Mouse (Mus musculus) forebrain, postnatal 0 days (tissue): ENCODE results near the gene Gtf2ird2. TPM values are rescaled to one million over a fixed set of nuclear protein-coding genes. Genes with fewer than 3 reads are reported as not detected.

Experiments
- ATAC-seq: fragments of 200-750 bp; cut with Nextera tagmentation; 2 replicates; pipeline ENCODE4 v1.8.0; 2017; ENCODE audit warnings: mild to moderate bottlenecking, moderate library complexity
- DNase-seq: peaks from one replicate; pipeline ENCODE4 v3.0.0-alpha.2; 2015
- H3K27ac ChIP-seq: fragments of 300-500 bp; sonication (generic); 2 replicates; pipeline ENCODE4 v1.5.1; 2014; ENCODE audit warnings: low read depth, mild to moderate bottlenecking, antibody characterized with exemption, low read length, moderate library complexity, mixed read lengths
- H3K27me3 ChIP-seq: fragments of 300-500 bp; sonication (generic); 2 replicates; pipeline ENCODE4 v1.6.1; 2014; ENCODE audit warnings: mild to moderate bottlenecking, low read length, mixed read lengths; ENCODE audit not compliant: insufficient read depth
- H3K36me3 ChIP-seq: fragments of 300-500 bp; sonication (generic); 2 replicates; pipeline ENCODE4 v1.6.1; 2014; ENCODE audit warnings: mild to moderate bottlenecking, moderate library complexity; ENCODE audit not compliant: insufficient read depth
- H3K4me1 ChIP-seq: fragments of 300-500 bp; sonication (generic); 2 replicates; pipeline ENCODE4 v1.6.1; 2014; ENCODE audit warnings: antibody characterized with exemption; ENCODE audit not compliant: insufficient read depth
- H3K4me2 ChIP-seq: fragments of 300-500 bp; sonication (generic); 2 replicates; pipeline ENCODE4 v1.6.1; 2014; ENCODE audit warnings: low read depth, mild to moderate bottlenecking, moderate library complexity
- H3K4me3 ChIP-seq: fragments of 300-500 bp; sonication (generic); 2 replicates; pipeline ENCODE4 v1.5.1; 2014; ENCODE audit warnings: low read depth, low read length, mixed read lengths
- H3K9ac ChIP-seq: fragments of 300-500 bp; sonication (generic); 2 replicates; pipeline ENCODE4 v1.6.1; 2014; ENCODE audit warnings: mild to moderate bottlenecking
- H3K9me3 ChIP-seq: fragments of 300-500 bp; sonication (generic); 2 replicates; pipeline ENCODE4 v1.6.1; 2016; ENCODE audit warnings: low read length
- CTCF ChIP-seq: sonication (generic); IDR thresholded peaks from 2 replicates; pipeline ENCODE4 v1.5.1; 2016; ENCODE audit warnings: antibody characterized with exemption, control low read depth, low read depth
- WGBS: fragments of 180-500 bp; shearing (Covaris S2); extraction: QIAGEN DNeasy Blood & Tissue Kit; methylation state at CpG from one replicate; pipeline ENCODE4 v1.1.7; 2014; 5-methylcytosine and 5-hydroxymethylcytosine counted together
- polyA plus RNA-seq: library from polyadenylated mRNA; unstranded; fragments of >200 nt; fragmentation: Nextera tagmentation; extraction: Ambion mirVana; gene quantifications from 2 replicates; pipeline ENCODE4 v1.2.1, GENCODE M21; 2015
- total RNA-seq: library from RNA; depleted of rRNA; stranded (reverse); fragments of >200 nt; gene quantifications from 2 replicates; pipeline ENCODE4 v1.2.3, GENCODE M21; 2014

Gtf2ird2 gene
- total and polyA plus RNA-seq, 2 experiments from 2014 or later = 11.8 to 20.4 TPM

GRCm38 (mm10) chr5:134227574-134228248, 43.9 kb downstream of the Gtf2ird2 start:
- Histone ChIP-seq H3K4me1 (no peaks in the 10 kb centered on the region), H3K9me3 (no peaks in the 10 kb centered on the region), H3K27ac (no peak overlapping the region), H3K9ac (no peak overlapping the region), H3K4me2 (no peak overlapping the region), H3K36me3 (no peaks in the 10 kb centered on the region), H3K27me3 (0 out of 2 replicates have a peak, but pooled peaks cover under 1% of the 10 kb centered on the region), H3K4me3 (no peak overlapping the region)
- DNase-seq (peak; percentile 44), ATAC-seq (no peak)
- 40% methylated on average over 11 of the region's 11 CpGs for WGBS
- TF ChIP-seq CTCF = peak; percentile 56

- ATAC-seq (no peak), DNase-seq (no peak)
- no peaks in the 10 kb centered on the region for H3K27me3 ChIP-seq
- TF ChIP-seq CTCF = no peak
- H3K36me3 ChIP-seq = no peaks in the 10 kb centered on the region
- no peak overlapping the region for H3K9ac ChIP-seq
- H3K4me1 ChIP-seq = no peaks in the 10 kb centered on the region
- H3K4me3 ChIP-seq = no peak overlapping the region
- no peak overlapping the region for H3K27ac ChIP-seq
- 87% methylated on average over 6 of the region's 6 CpGs for WGBS
- H3K4me2 ChIP-seq = no peak overlapping the region
- H3K9me3 ChIP-seq = no peaks in the 10 kb centered on the region
Observed at GRCm38 (mm10) chr5:134228249-134228638, 44.4 kb downstream of the Gtf2ird2 start.

DNA sequence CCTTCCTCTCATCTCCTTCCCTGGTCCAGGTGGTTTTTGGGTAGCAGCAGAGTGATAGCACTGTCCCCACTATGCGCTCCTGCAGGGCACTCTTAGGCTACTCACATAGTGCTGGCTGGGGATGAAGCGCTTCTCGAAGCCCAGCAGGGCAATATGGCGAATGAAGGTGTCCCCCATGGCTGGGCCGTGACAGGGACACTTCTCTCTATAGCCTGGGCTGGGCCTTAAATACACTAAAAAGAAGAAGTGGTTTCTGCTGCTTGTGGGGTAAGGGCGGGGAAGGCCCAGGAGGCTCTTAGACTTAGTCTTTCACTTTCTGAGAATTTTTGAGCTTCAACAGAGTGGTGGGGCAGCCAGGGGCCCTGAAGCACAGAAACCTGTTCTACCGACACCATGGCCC, 45.6 kb downstream of the Gtf2ird2 start, which contains the start of gene Ncf1:
Ncf1 (minus strand) TSS at position 235 of the 400 bp plus-strand sequence.
- no peak within 1 kb of the TSS for H3K9ac ChIP-seq
- H3K27me3 ChIP-seq = no peaks in the 10 kb centered on the region
- no peaks in the 10 kb centered on the region for H3K9me3 ChIP-seq
- DNase-seq = no peak
- WGBS = 93% methylated on average over 7 of the region's 7 CpGs
- H3K36me3 ChIP-seq = no peaks in the 10 kb centered on the region
- H3K4me3 ChIP-seq = no peak within 1 kb of the TSS
- ATAC-seq = no peak
- no peak for TF ChIP-seq CTCF
- no peak within 1 kb of the TSS for H3K27ac ChIP-seq
- H3K4me2 ChIP-seq = no peak within 1 kb of the TSS
- H3K4me1 ChIP-seq = no peaks in the 10 kb centered on the region

- Histone ChIP-seq H3K9ac (no peak overlapping the region), H3K4me1 (0 out of 2 replicates have a peak, but pooled peaks cover 5% of the 10 kb centered on the region), H3K9me3 (no peaks in the 10 kb centered on the region), H3K4me2 (no peak overlapping the region), H3K4me3 (no peak overlapping the region), H3K27me3 (no peaks in the 10 kb centered on the region), H3K27ac (no peak overlapping the region), H3K36me3 (peaks cover 10% of the 10 kb centered on the region)
- no peak for DNase-seq
- WGBS = 77% methylated on average over 5 of the region's 5 CpGs
- ATAC-seq = no peak
- TF ChIP-seq CTCF = no peak
Observed at GRCm38 (mm10) chr5:134231376-134231775, 47.6 kb downstream of the Gtf2ird2 start.

DNA sequence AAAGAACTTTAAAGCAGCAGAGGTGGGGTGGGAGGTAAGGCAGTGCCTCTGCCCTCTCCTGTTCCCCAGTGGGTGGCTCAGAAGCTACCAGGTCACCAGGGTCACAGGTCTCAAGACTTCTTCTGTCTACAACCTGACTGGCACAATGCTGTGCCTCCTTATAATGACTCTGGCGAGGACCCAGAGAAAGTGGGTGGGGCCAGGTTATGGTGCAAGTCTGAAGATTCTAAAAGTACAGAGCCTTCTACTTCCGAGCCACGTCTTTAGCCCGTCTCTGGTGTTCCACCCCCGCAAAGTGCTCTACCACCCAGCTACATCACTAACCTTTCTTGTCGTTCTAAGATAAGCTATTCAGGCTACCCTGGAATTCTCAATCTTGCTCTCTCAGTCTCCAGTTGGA, 48.3 kb downstream of the Gtf2ird2 start:
- Histone ChIP-seq H3K4me1 (0 out of 2 replicates have a peak, but pooled peaks cover 5% of the 10 kb centered on the region), H3K27me3 (no peaks in the 10 kb centered on the region), H3K4me2 (no peak overlapping the region), H3K36me3 (peaks cover 17% of the 10 kb centered on the region), H3K9ac (no peak overlapping the region), H3K27ac (no peak overlapping the region), H3K4me3 (no peak overlapping the region), H3K9me3 (no peaks in the 10 kb centered on the region)
- no peak for ATAC-seq
- WGBS = 71% methylated on average over 6 of the region's 6 CpGs
- DNase-seq = no peak
- no peak for TF ChIP-seq CTCF

DNA sequence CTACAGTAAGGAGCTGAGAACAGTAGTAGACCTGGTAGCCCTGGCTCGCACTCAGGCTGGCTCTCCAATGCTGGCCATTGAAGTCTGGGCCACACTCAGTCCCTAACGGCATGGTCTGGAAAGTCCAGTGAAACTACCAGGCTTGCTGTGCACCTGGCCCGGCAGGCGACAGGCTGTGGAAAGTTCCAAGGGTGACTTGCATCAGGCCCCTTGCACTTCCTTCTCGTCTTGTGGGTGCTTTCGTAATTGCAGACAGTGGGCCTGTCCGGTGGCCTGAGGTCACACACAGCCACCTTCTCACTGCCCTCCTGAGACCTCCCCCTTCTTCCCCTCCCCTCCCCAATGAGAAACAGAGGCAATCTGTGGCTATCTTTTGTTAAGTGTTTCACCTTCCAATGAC, 48.7 kb downstream of the Gtf2ird2 start:
- DNase-seq (no peak), ATAC-seq (no peak)
- H3K4me2 ChIP-seq = no peak overlapping the region
- H3K4me3 ChIP-seq = no peak overlapping the region
- TF ChIP-seq CTCF = no peak
- H3K27ac ChIP-seq = no peak overlapping the region
- H3K4me1 ChIP-seq = 0 out of 2 replicates have a peak, but pooled peaks cover 5% of the 10 kb centered on the region
- 61% methylated on average over 7 of the region's 7 CpGs for WGBS
- H3K9me3 ChIP-seq = no peaks in the 10 kb centered on the region
- no peaks in the 10 kb centered on the region for H3K27me3 ChIP-seq
- H3K9ac ChIP-seq = no peak overlapping the region
- peaks cover 21% of the 10 kb centered on the region for H3K36me3 ChIP-seq

GRCm38 (mm10) chr5:134233244-134233651, 49.4 kb downstream of the Gtf2ird2 start:
- Histone ChIP-seq H3K36me3 (peaks cover 28% of the 10 kb centered on the region), H3K9me3 (no peaks in the 10 kb centered on the region), H3K27me3 (no peaks in the 10 kb centered on the region), H3K4me1 (0 out of 2 replicates have a peak, but pooled peaks cover 5% of the 10 kb centered on the region), H3K27ac (no peak overlapping the region), H3K4me2 (no peak overlapping the region), H3K9ac (no peak overlapping the region), H3K4me3 (no peak overlapping the region)
- WGBS = 66% methylated on average over 7 of the region's 7 CpGs
- ATAC-seq (no peak), DNase-seq (no peak)
- no peak for TF ChIP-seq CTCF
